Mouse (Mus musculus) adrenal gland, adult 8-10 months (tissue): ENCODE data around the gene Pou2af1. TPM values are rescaled to one million over a fixed set of nuclear protein-coding genes. Genes with fewer than 3 reads are reported as not detected.

Source experiments
- DNase-seq: peaks from one replicate; pipeline ENCODE4 v3.0.0; 2022
- total RNA-seq, 4 experiments: library from RNA; stranded (reverse); gene quantifications; 2 replicates each; pipeline ENCODE4 v1.2.4; 2022

The Pou2af1 gene
- total RNA-seq, 4 experiments from 2014 or later, result 0.35 to 0.71 (median 0.52) TPM

DNA sequence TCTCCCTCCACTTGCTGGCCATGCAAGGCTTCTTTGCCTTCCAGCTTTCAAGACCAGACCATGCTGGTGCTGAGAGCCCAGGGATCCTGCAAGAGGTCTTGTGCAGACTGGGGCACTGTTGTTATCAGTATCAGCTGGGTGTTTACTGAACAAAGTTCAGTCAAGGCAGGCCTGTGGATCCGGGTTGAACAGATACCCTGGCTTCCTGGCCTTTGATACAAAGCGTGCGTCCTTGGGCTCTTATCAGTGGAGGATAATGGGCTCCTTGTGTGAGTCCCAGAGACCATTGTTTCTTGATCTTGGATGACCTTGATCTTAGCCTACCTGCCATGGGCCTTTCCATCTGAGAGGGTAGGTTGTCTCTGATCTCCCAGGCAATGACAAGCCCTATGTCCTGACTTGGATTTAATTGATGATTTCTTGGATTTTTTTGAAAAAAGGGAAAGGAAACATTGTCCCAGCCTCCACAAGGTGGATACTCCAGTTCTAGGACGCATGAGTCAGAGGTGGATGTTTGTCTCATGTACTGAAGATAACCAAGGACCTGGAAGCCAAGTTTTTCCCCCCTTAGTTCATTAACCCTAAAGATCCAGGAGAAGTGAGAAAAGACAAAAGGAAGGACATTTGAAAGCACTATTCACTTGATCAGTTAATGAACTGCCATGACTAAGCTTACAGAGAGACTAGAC lies 17.3 kb downstream of the Pou2af1 start:
- peak; percentile 32 for DNase-seq

GRCm38 (mm10) chr9:51232163-51232562 lies 18.7 kb downstream of the Pou2af1 start:
- DNase-seq, result no peak

DNA sequence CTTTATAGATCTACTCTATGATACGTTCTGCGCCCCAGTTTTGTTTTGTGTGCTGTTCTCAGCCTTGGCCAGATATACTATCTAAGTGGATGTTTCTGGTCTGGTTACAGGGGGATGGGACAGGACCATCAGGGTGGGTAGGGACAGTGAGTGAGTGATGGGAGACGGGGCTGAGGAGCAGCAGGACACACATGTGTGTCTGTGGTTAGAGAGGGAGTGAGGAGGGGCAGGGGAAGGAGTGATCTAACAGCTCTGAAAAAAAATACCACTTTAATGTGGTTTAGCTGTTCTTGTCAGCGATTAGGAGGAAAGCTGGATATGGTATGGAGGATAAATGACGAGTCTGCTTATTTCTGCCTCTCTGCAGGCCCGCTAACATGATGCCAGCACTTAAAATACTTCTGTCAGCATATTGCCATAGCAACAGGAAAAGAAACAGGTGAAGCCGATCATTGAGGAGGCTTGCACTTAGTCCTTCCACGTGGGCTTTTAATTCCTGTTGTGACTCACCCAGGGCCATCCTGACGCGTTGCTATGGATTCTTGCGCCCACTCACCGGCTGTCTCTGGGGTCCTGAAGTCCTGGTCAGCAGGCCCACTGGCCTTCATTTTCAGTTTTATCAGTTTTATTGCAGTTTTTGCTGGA lies 25.4 kb downstream of the Pou2af1 start:
- DNase-seq, result no peak

- no peak for DNase-seq
Measured at GRCm38 (mm10) chr9:51256780-51257502, 43.4 kb downstream of the Pou2af1 start.

DNA sequence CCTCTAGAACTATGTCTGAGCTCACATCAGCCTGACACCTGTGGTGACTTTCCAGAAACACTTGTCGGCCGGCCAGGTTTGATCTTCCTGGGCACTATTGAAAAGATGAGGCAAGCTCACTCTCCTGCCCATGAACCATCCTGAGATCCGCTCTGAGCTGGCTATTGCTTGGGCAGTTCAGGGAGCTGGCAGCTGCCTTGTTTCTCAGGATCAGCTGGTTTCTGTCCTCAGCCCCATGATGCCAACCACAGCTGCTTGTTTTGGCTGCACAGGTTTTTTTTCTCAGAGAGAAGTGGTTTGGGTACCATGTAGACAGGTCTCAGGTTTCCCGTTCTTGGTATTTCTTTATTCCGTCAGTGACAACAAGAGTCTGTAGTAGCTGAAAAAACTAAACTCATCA lies 44.9 kb downstream of the Pou2af1 start:
- DNase-seq, result no peak

GRCm38 (mm10) chr9:51268852-51269251 lies 55.3 kb downstream of the Pou2af1 start:
- DNase-seq, result no peak

- DNase-seq, result no peak
Measured at GRCm38 (mm10) chr9:51271073-51271472, 57.6 kb downstream of the Pou2af1 start.

DNA sequence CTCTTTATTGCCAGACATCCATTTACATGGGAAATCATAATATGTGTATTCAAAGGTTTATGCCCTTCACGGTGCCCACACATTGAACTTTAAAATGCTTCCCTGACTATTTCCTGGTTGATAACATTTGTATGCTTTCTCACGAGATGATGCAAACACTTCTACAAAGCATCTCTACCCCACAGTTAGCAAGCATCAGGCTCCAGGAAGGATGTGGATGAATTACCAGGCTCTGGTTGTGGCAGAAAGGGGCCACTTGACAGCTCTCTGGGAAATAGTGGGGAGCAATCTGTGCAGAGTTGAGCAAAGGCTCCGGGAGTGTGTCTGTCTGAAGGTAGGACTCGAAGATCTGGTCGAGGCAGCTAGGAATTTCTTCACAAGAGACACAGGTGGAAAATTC lies 58.6 kb downstream of the Pou2af1 start:
- no peak for DNase-seq

DNA sequence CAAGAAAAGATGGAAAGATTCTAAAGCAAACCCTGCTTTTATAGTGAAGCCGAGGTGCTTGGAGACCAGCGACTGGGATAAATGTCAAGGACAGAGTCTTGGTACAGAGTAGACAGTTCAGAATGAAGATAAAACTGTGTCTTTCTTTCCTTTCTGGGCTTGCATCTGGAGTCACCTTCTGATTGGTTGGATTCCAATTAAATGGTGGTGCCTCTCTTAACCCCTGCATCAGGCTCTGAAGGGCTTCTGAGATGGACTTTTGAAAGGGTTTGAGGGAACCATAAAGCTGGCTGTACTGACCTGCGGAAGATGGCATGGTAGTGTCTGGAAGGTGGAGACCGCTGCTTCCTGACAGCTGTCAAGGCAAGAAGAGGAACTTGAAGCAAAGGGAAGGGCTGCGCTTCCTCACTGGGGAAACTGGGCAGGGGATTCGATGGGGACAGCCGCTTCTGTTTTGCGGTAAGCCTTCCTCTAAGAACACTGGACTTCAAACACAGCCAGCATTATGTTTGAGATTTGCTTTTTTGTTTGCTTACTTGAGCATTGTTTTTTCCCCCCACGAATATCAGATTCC lies 60.2 kb downstream of the Pou2af1 start:
- DNase-seq, result peak; percentile 14

- DNase-seq, result no peak
Measured at GRCm38 (mm10) chr9:51274678-51275077, 61.2 kb downstream of the Pou2af1 start.

GRCm38 (mm10) chr9:51277834-51278498 lies 64.5 kb downstream of the Pou2af1 start:
- DNase-seq, result no peak

DNA sequence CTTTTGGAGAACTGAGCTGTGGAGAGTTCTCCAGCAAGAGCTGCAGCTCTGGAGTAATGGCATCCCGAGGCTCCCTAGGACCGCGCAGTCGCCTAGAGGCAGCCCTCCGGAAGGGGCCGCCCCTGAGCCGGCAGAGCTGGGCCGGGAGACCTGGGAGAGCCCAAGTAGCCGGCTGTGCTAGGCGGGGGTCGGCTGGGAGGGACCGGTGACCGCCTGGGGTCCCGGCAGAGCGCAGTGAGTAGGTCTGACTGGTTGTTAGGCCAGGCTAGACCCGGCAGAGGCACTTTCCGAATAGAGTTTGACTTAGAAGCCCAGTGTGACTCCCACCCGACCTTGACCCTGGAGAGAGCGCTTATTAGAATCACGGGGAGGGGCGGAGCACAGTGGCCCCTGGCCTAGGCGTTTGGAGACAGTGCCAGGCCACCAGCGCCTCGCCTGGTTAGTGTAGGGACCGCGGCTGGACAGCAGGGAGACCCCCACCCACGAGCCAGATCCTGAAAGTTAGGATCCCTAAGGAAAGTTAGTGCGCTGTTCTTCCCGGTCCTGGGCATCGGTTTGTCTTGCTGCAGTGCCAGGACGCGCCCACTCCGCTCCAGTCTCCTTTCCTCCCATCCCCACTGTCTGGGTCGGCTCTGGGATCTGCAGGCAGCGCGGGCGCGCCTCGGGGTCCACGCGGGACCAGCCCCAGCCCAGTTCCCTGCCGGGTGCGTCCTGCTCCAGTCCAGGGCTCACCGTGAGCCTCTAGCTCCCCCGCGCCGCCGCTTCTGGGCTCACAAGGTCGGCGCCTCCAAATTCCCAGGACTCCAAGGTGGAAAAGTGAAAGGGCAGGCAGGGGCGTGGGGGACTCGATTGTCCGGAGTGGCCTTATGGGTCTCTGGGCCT lies 65.2 kb downstream of the Pou2af1 start, which contains the start of gene Colca2:
Colca2 (minus strand) TSS at position 70 of the 882 bp plus-strand sequence.
- peak; percentile 74 for DNase-seq

GRCm38 (mm10) chr9:51286079-51286478 lies 72.6 kb downstream of the Pou2af1 start:
- DNase-seq, result no peak

Other genes with a start within 250 kb of the Pou2af1 start
- 10 to 100 TPM; 58.6 to 85.4 (median 73.7) TPM for gene Sik2, start 204.6 kb upstream of the Pou2af1 start, total RNA-seq
- gene Btg4, start 152.8 kb upstream of the Pou2af1 start, total RNA-seq, result not detected
- 10 to 100 TPM in 1 of 4 experiments, 1 to 10 TPM in 3; 6.1 to 10.9 (median 9.7) TPM for gene Layn, start 136.6 kb upstream of the Pou2af1 start, total RNA-seq
- under 1 TPM in 2 of 4 experiments, not detected in 2; 0.49 to 0.70 TPM for gene 4833427G06Rik, start 111.6 kb upstream of the Pou2af1 start, total RNA-seq
- gene Gm32742, start 48.2 kb upstream of the Pou2af1 start, total RNA-seq, result not detected
- 1 to 10 TPM; 2.9 to 3.9 (median 3.5) TPM for gene Colca2, start 64.9 kb downstream of the Pou2af1 start, total RNA-seq
- under 1 TPM in 1 of 4 experiments, not detected in 3; 0.17 TPM for gene 1810046K07Rik, start 115.2 kb downstream of the Pou2af1 start, total RNA-seq